Mouse (Mus musculus) adrenal gland, postnatal 4 days (tissue): Measurements from ENCODE around the gene Ano5. TPM values are rescaled to one million over a fixed set of nuclear protein-coding genes. Genes with fewer than 3 reads are reported as not detected.

ENCODE experiments used
- DNase-seq, 2 experiments: peaks; one replicate each; pipeline ENCODE4 v3.0.0; 2021 to 2022; ENCODE audit warnings: low spot score in 2 of 2, mixed read lengths in 2 of 2
- long read RNA-seq, 2 experiments: library from polyadenylated mRNA; stranded (forward); transcript quantifications; one replicate each; pipeline ENCODE4 v2.0.0; 2021
- total RNA-seq, 2 experiments: library from RNA; stranded (reverse); gene quantifications; 2 replicates each; pipeline ENCODE4 v1.2.3; 2021

Ano5 gene
- total RNA-seq: under 1 TPM; 0.79 to 0.95 TPM
- long read RNA-seq, experiment 1, partial matches to known transcripts: 0 of 1 reads
- long read RNA-seq, experiment 1, other reads (novel, unspliced or antisense): 1 of 1 reads
- long read RNA-seq, experiment 2: 0 reads

- no peak for DNase-seq
These were observed at the start of gene Ano5 for GRCm38 (mm10) chr7:51510671-51511651. Gene Ano5 (plus strand): TSS chr7:51511029.

DNA sequence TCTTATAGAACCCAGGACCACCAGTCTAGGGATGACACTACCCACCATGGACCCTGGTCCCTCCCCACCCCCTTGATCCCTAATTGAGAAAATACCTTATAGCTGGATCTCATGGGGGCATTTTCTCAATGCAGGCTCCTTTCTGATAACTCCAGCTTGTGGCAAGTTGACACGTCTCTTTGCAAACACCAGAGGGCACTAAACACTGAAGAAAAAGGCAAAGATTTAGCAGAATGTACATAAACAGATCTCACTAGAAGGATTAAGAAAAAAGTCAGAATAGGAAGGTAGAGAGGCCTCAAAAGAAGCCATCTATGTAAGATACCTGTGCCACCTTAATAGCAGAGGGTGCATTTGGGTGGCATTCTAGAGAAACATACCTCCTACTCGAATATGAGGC is 11.4 kb upstream of the Ano5 start:
- no peak for DNase-seq

GRCm38 (mm10) chr7:51503940-51504339 is 6.9 kb upstream of the Ano5 start:
- DNase-seq: no peak

GRCm38 (mm10) chr7:51510147-51510546 is 682 bp upstream of the Ano5 start:
- DNase-seq: no peak

DNA sequence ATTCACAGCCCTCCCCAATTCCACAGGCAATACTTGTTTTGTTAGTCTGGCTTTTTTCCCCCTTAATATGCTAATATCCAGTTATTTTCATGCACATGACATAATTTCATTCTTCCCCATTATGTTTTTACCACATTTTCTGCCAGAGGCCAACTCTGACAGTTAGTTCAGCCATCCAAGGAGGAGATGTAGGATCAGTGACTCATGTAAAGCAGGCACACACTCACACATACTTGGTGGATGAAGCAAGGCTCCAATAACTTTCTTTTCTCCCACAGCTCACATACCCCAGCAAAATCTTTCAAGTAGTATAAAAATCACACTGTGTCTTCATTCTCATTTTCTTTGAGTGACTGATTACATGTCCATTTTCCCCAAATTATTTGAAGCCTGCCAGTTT is 28.5 kb downstream of the Ano5 start:
- DNase-seq: no peak

- DNase-seq: no peak
These were observed 29.9 kb downstream of the Ano5 start for GRCm38 (mm10) chr7:51540736-51541135.

DNA sequence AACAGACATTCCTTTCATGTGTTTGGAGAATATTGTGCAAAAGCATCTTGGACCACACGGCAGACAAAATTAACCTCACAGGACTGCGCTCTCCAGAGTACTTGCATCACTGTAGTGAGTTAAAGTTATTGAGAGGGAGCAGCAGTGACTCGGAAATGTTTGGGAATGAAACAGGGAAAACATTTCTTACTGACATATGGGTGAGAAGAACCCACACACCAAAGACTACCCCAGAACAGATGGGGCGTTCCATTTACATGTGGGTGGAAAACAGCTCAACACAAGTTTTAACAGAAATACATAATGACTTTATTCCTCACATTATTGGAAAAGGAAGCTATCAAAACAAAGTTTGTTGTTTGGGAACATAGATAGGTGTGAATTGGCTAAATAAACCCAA is 89.2 kb downstream of the Ano5 start:
- no peak for DNase-seq

DNA sequence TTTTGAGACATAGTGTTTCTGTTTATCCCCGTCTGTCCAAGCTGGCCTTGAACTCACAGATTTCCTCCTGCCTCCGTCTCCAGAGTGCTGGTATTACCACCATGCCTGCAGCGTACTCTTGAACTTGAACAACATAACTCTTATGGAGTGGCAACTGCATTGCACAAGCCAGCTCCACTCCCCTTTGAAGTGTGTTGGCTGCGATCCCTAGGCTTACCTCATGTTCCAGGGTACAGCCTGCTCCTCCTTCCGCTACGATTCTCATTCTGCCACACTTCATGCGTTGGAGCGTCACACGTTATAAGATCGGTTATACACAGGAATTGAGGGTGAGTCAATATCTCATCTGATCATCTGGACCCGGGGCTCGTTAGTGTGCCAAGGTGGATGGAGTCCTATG is 92.9 kb downstream of the Ano5 start:
- DNase-seq: no peak

DNA sequence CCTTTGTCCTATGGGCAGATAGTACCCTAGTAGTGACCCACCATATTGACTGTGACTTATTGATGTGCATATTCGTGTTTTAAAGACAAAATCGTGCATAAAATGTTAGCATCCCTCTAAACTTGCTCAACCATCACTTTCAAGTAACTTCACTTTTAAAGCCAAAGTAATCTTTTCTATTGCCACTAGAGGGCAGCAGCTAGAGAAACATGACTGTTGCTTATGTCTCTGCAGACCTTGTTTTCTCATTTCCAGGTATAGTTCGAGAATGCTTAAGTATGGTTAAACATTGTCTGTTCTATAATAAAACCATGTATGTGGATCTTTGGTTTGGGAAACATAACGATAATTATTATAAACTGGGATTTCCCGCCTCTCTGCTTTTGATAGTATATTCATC is 103.6 kb downstream of the Ano5 start:
- no peak for DNase-seq

- no peak for DNase-seq
These were observed 107.1 kb downstream of the Ano5 start for GRCm38 (mm10) chr7:51617941-51618340.

DNA sequence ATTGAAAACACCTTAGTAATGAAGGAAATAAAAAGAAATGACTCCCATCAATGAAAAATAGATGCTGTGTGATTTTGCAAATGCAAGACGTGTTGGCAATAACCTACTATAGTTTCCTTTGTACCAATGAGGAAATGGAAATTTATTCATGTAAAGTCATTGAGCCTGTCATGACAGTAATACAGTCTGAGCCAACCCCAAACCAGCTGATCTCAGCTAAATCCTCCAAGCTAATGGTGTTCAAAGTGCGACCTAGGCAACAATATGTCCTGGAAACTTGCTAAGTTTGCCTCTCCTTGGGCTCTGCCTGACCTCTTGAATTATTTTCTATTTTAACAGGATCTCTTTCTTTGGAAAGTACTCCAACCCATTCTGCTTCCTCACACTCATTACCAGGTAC is 107.6 kb downstream of the Ano5 start:
- DNase-seq: no peak

- DNase-seq: no peak
These were observed 109.1 kb downstream of the Ano5 start for GRCm38 (mm10) chr7:51619977-51620376.

GRCm38 (mm10) chr7:51621694-51622145 is 110.9 kb downstream of the Ano5 start, which contains the start of gene Slc17a6:
Gene Slc17a6 (plus strand): TSS chr7:51622006.
- DNase-seq: peak; percentile 46 to 58

GRCm38 (mm10) chr7:51622196-51622595 is 111.4 kb downstream of the Ano5 start:
- DNase-seq: no peak

DNA sequence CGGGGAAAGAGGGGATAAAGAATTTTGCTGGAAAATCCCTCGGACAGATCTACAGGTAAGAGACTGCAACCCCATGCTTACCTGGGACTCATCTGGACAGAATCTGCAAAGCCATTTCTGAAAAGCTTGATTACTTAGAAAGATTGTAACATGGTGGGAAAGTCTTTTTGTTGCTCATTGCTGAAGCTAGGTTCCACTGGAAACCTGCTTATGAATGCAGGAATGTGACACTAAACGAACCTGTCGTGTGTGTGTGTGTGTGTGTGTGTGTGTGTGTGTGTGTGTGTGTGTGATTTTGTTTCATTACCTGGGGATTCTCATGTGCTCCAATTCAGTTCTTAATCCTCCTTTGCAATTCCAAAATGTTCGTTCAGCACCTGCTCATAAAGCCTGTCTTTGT is 111.8 kb downstream of the Ano5 start:
- DNase-seq: no peak

DNA sequence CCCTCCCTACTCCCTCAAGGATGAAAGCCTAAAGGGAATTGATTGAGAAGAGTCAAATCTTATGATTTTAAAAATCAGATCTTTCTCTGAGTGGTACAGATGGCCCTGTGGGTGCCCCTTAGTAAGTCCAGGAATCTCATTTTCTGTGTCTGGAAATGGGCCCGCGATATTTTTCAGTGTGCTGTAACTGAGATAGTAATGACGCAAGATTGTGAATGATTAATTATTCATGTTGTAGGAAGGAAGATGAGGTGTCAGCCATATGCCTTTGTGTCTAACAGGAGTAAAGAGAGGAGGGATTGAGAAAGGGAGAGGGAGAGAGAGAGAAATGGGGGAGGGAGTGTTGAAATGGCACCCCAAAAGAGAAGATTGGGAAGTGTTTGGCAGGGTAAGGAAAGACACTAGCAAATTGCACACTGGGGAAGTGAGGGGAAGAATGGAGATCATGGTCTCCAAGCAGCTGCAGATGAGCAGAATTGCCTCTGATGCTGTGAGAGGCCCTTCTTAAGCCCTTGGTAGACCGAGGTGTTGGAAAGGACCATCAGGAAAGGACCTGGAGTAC is 113.6 kb downstream of the Ano5 start:
- DNase-seq: no peak

GRCm38 (mm10) chr7:51625161-51625560 is 114.3 kb downstream of the Ano5 start:
- DNase-seq: no peak

- no peak for DNase-seq
These were observed 114.9 kb downstream of the Ano5 start for GRCm38 (mm10) chr7:51625591-51626255.

DNA sequence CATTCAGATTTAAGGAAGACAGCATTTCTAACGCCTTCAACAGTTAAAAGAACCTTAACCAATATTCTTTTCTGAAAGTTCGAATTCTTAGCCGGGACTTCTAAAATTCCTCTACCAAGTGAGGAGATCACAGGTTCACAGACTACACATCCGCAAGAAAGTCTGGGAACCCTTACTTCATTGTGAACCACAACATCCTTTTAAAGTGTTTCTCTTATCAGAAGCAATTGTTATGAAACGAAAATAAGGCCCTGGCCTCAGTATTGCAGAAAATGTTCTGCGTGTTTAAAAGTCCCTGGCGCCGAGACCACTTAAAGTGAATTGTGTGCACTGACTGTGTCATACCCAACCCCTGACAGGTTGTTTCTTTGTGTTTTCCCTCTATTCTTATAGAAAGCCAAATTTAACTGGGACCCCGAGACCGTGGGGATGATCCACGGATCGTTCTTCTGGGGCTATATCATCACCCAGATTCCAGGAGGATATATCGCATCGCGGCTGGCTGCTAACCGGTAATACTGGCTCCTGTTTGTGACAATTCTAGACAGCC is 115.7 kb downstream of the Ano5 start:
- no peak for DNase-seq

DNA sequence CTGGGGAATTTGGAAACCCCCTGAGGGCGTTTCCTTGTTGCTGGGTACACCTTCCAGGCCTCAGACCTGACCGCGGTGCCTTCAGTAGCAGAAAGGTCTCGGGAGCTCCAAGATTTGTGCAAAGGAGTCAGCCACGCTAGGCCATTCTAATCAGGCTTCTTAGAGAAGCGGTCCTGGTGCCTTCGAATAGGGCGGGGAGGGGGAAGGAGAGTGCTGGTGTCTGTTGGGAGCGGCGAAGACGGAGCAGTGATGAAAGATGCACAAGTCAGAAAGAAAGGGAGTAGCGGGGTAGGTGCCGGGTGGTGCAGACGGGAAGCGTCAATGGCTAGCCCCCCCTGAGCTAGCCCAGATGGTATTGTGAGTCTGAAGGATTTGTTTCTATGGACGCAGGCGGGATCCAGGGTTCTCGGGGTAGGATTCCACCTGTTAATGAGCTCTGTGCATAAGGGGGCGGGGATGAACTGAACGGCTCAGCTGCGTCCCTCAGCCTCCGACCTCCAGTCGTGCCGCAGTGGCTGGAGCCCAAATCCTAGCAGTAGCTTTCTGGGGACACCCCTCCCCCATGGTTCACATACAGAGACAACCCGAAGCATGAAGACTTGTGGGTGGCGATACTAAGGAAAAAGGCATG is 116.3 kb downstream of the Ano5 start:
- DNase-seq: no peak

DNA sequence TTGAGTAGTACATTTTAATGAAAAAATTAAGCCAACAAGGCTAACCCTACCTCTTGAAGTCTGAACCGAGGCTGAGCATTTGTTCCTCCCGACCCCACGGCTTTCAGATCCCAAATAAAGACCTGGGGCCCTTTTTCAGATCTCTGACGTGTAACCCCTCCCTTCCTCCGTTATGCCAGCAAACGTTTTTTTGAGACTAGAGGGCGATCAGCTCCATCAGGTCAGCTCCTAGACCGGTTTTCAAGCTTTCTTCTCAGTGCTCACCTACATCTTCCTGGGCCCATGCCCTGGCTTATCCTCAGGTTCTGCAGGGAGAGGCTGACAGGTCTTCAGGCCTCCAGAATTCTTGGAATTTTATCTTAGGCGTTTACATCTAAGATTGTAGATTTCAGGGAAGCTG is 116.8 kb downstream of the Ano5 start:
- DNase-seq: no peak
